Mouse (Mus musculus) myocyte (in vitro differentiated cells): ENCODE measurements around the gene Pom121. TPM values are rescaled to one million over a fixed set of nuclear protein-coding genes. Genes with fewer than 3 reads are reported as not detected.

ENCODE experiments used
- H3K27me3 ChIP-seq: one replicate; pipeline ENCODE4 v1.6.1; 2011; ENCODE audit not compliant: control insufficient read depth, insufficient read depth, insufficient read length
- H3K36me3 ChIP-seq: one replicate; pipeline ENCODE4 v1.6.1; 2011; ENCODE audit not compliant: control insufficient read depth, insufficient read depth
- H3K4me2 ChIP-seq: one replicate; pipeline ENCODE4 v1.6.1; 2011; ENCODE audit warnings: low read depth, control low read depth
- H3K4me3 ChIP-seq: one replicate; pipeline ENCODE4 v1.5.1; 2011; ENCODE audit warnings: mild to moderate bottlenecking, control low read depth, moderate library complexity
- H3K79me2 ChIP-seq: one replicate; pipeline ENCODE4 v1.6.1; 2011; ENCODE audit not compliant: control insufficient read depth, insufficient read depth
- H3ac ChIP-seq: one replicate; pipeline ENCODE4 v1.6.1; 2011; ENCODE audit not compliant: control insufficient read depth, insufficient read length
- CEBPB ChIP-seq: IDR thresholded peaks from 2 replicates; pipeline ENCODE4 v1.6.1; 2011; ENCODE audit warnings: mild to moderate bottlenecking, moderate library complexity; ENCODE audit not compliant: poor library complexity, insufficient read depth, severe bottlenecking
- E2F4 ChIP-seq: IDR thresholded peaks from one replicate; pipeline ENCODE4 v1.6.1; 2011; ENCODE audit warnings: mild to moderate bottlenecking, control low read depth, moderate library complexity; ENCODE audit not compliant: insufficient read depth
- MAX ChIP-seq: IDR thresholded peaks from one replicate; pipeline ENCODE4 v1.6.1; 2011; ENCODE audit warnings: low read depth, mild to moderate bottlenecking, control low read depth
- MYOD1 ChIP-seq, 3 experiments: IDR thresholded peaks; one replicate each; pipeline ENCODE4 v1.6.1; 2011; ENCODE audit warnings: control low read depth in 2 of 3, low read depth in 2 of 3, mild to moderate bottlenecking in 2 of 3, moderate library complexity in 1 of 3; ENCODE audit not compliant: insufficient read length in 2 of 3, control insufficient read depth in 1 of 3
- MYOG ChIP-seq, 3 experiments: IDR thresholded peaks; one replicate each; pipeline ENCODE4 v1.6.1; 2011; ENCODE audit warnings: control low read depth in 2 of 3, low read depth in 2 of 3, mild to moderate bottlenecking in 2 of 3; ENCODE audit not compliant: insufficient read length in 2 of 3, control insufficient read depth in 1 of 3, insufficient read depth in 1 of 3
- POLR2A ChIP-seq: IDR thresholded peaks from one replicate; pipeline ENCODE4 v1.6.1; 2011; ENCODE audit warnings: low read depth, mild to moderate bottlenecking, control low read depth, moderate library complexity; ENCODE audit not compliant: insufficient read length
- POLR2AphosphoS2 ChIP-seq: IDR thresholded peaks from one replicate; pipeline ENCODE4 v1.6.1; 2011; ENCODE audit warnings: low read depth, control low read depth; ENCODE audit not compliant: insufficient read length
- REST ChIP-seq: IDR thresholded peaks from one replicate; pipeline ENCODE4 v1.6.1; 2011; ENCODE audit warnings: mild to moderate bottlenecking, control low read depth, moderate library complexity; ENCODE audit not compliant: insufficient read depth, insufficient read length
- SRF ChIP-seq: IDR thresholded peaks from one replicate; pipeline ENCODE4 v1.6.1; 2011; ENCODE audit warnings: low read depth; ENCODE audit not compliant: control insufficient read depth, insufficient read length
- TCF12 ChIP-seq: IDR thresholded peaks from one replicate; pipeline ENCODE4 v1.6.1; 2011; ENCODE audit warnings: mild to moderate bottlenecking, control low read depth; ENCODE audit not compliant: poor library complexity, insufficient read depth, severe bottlenecking
- TCF3 ChIP-seq: IDR thresholded peaks from one replicate; pipeline ENCODE4 v1.6.1; 2011; ENCODE audit warnings: low read depth, control low read depth; ENCODE audit not compliant: insufficient read length
- USF1 ChIP-seq: IDR thresholded peaks from one replicate; pipeline ENCODE4 v1.6.1; 2011; ENCODE audit warnings: low read depth, mild to moderate bottlenecking, control low read depth, moderate library complexity
- polyA plus RNA-seq: library from polyadenylated mRNA; unstranded; fragments of >200 nt; fragmentation: generic; extraction: Trizol; gene quantifications from one replicate; pipeline ENCODE4 v1.2.1, GENCODE M21; 2012; ENCODE audit warnings: missing spikeins

Pom121 gene
- polyA plus RNA-seq, 1 experiment, result 14.0 TPM

DNA sequence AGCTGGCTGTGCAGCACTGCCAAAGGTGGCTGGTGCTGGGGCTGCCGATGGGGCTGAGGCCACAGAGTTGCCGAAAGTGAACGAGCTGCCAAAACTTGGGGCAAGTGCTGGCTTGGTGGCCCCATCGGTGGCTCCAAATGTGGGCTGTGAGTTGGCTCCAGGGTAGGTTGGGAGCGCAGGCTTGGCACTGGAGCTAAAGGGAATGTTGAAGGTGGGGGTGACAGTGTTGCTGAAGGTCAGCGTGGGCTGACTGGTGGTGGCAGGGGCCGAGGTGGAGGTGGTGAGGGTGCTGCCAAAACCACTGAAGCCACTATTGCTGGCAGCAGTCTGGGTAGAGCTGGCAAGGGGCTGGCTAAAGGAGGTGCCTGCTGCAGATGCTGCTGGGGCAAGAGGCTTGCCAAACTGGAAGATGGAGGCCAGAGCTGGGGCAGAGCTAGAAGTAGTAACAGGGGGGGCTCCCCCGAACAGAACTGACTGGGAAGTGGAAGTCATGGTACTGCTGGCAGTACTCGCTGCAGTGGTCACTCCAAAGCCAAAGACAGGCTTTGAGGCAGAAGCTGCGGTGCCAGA, 12.9 kb downstream of the Pom121 start:
- Histone ChIP-seq H3K4me3 (no peak overlapping the region), H3K79me2 (no peaks in the 10 kb centered on the region), H3K4me2 (no peak overlapping the region), H3K36me3 (peaks cover 22% of the 10 kb centered on the region), H3K27me3 (no peaks in the 10 kb centered on the region), H3ac (no peak overlapping the region)
- TF ChIP-seq MAX (no peak), MYOG (IDR thresholded peaks at IDR 0.05; ENCODE audit: control insufficient read depth in 1 of 3, insufficient read depth in 1 of 3, insufficient read length in 2 of 3, low read depth in 2 of 3) (no peak), E2F4 (no peak), TCF3 (no peak)

DNA sequence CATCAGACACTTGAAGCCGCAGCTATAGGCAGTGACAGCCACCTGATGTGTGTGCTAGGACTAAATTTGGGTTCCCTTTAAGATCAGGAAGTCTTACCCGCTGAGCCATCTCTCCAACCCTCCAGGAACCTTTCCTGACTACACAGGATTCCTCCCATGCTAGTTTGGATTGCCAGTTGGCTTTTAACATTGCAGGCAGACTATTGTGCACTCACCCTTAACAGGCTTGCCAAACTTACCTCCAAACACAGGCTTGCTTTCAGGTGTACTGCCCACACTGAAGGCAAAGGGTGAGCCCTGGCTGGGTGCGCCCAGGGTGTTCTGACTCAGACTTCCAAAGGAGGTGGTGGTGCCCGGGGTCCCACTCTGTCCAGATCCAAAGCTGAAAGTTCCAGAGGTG, 13.7 kb downstream of the Pom121 start:
- Histone ChIP-seq H3K4me3 (no peak overlapping the region), H3K36me3 (peaks cover 26% of the 10 kb centered on the region), H3K4me2 (no peak overlapping the region), H3ac (no peak overlapping the region), H3K27me3 (no peaks in the 10 kb centered on the region), H3K79me2 (no peaks in the 10 kb centered on the region)
- TF ChIP-seq TCF3 (no peak), MAX (no peak), CEBPB (no peak), POLR2AphosphoS2 (no peak), SRF (no peak), E2F4 (no peak), MYOD1 (IDR thresholded peaks at IDR 0.05; ENCODE audit: control insufficient read depth in 1 of 3, insufficient read length in 2 of 3, low read depth in 2 of 3) (no peak), TCF12 (no peak), USF1 (no peak), MYOG (IDR thresholded peaks at IDR 0.05; ENCODE audit: control insufficient read depth in 1 of 3, insufficient read depth in 1 of 3, insufficient read length in 2 of 3, low read depth in 2 of 3) (no peak), POLR2A (no peak), REST (no peak)

DNA sequence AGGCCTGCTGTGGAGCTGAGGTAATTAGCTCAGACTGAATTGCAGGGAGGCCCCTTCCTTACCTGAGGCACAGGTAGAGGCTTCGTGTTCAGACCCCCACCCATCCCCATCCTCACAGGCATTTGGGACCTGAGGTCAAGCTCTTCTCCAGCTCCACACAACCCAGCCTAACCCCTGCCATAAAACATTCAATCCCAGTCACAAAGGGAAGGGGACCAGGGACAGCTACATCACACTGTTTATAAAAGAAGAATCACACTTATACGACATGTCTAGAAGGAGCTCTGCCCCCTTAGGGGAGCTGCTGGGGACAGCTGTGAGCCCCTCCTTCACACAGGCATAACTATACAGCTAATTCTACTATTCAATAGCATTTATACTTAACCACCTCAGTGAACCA, 18.0 kb downstream of the Pom121 start:
- Histone ChIP-seq H3K79me2 (peaks cover 2% of the 10 kb centered on the region), H3K4me2 (no peak overlapping the region), H3K27me3 (no peaks in the 10 kb centered on the region), H3K4me3 (no peak overlapping the region), H3ac (no peak overlapping the region), H3K36me3 (peaks cover 30% of the 10 kb centered on the region)
- TF ChIP-seq E2F4 (no peak), TCF3 (no peak), POLR2A (no peak), TCF12 (no peak), USF1 (no peak), REST (no peak), SRF (no peak), POLR2AphosphoS2 (no peak), MYOD1 (IDR thresholded peaks at IDR 0.05; ENCODE audit: control insufficient read depth in 1 of 3, insufficient read length in 2 of 3, low read depth in 2 of 3) (no peak)

DNA sequence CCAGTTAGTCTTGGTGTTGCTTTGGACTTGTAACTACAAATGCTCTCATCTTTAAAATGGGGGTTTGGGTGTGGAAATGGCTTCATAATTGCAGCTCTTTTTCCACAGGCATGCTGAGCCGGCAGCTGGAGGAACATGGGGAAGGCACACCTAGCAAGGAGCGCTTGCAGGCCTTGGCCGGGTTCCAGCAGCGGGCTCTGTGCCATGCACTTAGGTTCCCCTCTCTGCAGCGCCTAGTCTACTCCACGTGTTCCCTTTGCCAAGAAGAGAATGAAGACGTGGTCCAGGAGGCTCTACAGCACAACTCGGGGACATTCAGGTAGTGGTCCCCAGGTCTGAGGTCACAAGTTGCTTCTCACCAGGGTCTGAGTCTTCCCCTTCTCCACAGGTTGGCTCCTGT, 19.2 kb downstream of the Pom121 start:
- Histone ChIP-seq H3K4me3 (no peak overlapping the region), H3K27me3 (no peaks in the 10 kb centered on the region), H3K36me3 (peaks cover 30% of the 10 kb centered on the region), H3K79me2 (peaks cover 13% of the 10 kb centered on the region), H3K4me2 (no peak overlapping the region), H3ac (no peak overlapping the region)
- TF ChIP-seq TCF12, result no peak
- no peak for TF ChIP-seq POLR2AphosphoS2
- no peak for TF ChIP-seq CEBPB
- no peak for TF ChIP-seq POLR2A
- no peak for TF ChIP-seq TCF3

DNA sequence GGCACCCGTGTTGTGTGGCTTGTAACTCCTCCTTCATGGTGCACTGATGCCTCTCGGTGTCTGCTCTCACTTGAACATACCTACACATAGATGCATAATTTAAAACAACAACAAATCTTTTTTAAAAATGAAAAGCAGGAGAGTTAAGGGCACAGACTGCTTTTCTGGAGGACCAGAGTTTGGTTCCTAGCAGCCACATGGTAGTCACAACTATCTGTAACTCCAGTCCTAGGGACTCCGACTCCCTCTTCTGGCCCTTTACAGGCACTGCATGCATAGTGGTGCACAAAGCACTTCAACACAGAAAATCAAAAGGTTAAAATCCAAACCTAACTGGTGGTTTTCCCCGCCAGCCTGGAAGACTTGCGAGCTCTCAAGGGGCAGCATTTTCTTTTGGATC, 20.7 kb downstream of the Pom121 start:
- no peaks in the 10 kb centered on the region for H3K27me3 ChIP-seq
- H3K4me2 ChIP-seq, result no peak overlapping the region
- TF ChIP-seq MAX (no peak), MYOD1 (IDR thresholded peaks at IDR 0.05; ENCODE audit: control insufficient read depth in 1 of 3, insufficient read length in 2 of 3, low read depth in 2 of 3) (no peak), TCF3 (no peak), POLR2A (no peak), REST (no peak), SRF (no peak), MYOG (IDR thresholded peaks at IDR 0.05; ENCODE audit: control insufficient read depth in 1 of 3, insufficient read depth in 1 of 3, insufficient read length in 2 of 3, low read depth in 2 of 3) (no peak), E2F4 (no peak), TCF12 (no peak), CEBPB (no peak), POLR2AphosphoS2 (no peak), USF1 (no peak)
- no peak overlapping the region for H3ac ChIP-seq
- peaks cover 15% of the 10 kb centered on the region for H3K79me2 ChIP-seq
- peaks cover 24% of the 10 kb centered on the region for H3K36me3 ChIP-seq
- H3K4me3 ChIP-seq, result no peak overlapping the region
